Mouse (Mus musculus) CH12.LX (cell line): ENCODE measurements around the gene Pakap.

Source experiments
- CHD2 ChIP-seq: IDR thresholded peaks from 2 replicates; pipeline ENCODE4 v1.6.1; 2011; ENCODE audit warnings: low read length, improper control_type of control experiment
- CTCF ChIP-seq, 2 experiments: IDR thresholded peaks in 1 of 2; conservative IDR thresholded peaks in 1 of 2; 2 replicates each; pipeline ENCODE4 v1.5.1; 2011 to 2012; ENCODE audit warnings: low read depth in 2 of 2, low read length in 2 of 2, improper control_type of control experiment in 1 of 2, inconsistent platforms in 1 of 2, mild to moderate bottlenecking in 1 of 2, moderate library complexity in 1 of 2
- EP300 ChIP-seq: IDR thresholded peaks from 2 replicates; pipeline ENCODE4 v1.6.1; 2011; ENCODE audit warnings: low read length, improper control_type of control experiment
- GABPA ChIP-seq: IDR thresholded peaks from 2 replicates; pipeline ENCODE4 v1.6.1; 2012; ENCODE audit warnings: low read depth, low read length, improper control_type of control experiment, inconsistent platforms; ENCODE audit not compliant: insufficient replicate concordance
- POLR2A ChIP-seq: IDR thresholded peaks from 2 replicates; pipeline ENCODE4 v1.6.1; 2011; ENCODE audit warnings: low read depth, mild to moderate bottlenecking, improper control_type of control experiment, low read length
- RCOR1 ChIP-seq: conservative IDR thresholded peaks from 2 replicates; pipeline ENCODE4 v1.6.1; 2012; ENCODE audit warnings: low read depth, mild to moderate bottlenecking, inconsistent platforms, low read length, improper control_type of control experiment
- TCF12 ChIP-seq: IDR thresholded peaks from 2 replicates; pipeline ENCODE4 v1.6.1; 2014; ENCODE audit warnings: low read depth, mild to moderate bottlenecking, inconsistent platforms, low read length, improper control_type of control experiment
- ZKSCAN1 ChIP-seq: IDR thresholded peaks from 2 replicates; pipeline ENCODE4 v1.6.1; 2012; ENCODE audit warnings: low read depth, inconsistent platforms, low read length, improper control_type of control experiment, borderline replicate concordance

DNA sequence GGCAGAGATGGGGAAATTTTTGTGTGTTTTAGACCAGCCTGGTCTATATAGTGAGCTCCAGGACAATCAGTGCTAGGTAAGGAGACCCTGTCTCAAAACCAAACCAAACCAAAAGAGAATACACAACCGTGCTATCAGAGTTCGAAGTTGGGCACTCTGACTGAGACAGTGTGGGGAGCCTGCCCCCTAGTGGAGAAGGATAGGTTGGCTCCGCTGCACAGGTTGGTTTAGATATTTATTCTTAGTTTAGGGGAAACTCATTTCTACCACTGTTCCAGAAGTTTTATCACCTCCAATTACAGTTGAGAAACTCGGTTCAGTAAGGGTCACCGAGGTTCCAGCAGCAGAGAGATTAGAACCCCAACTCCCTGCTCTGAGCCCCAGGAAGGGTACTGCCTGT is 336.2 kb downstream of the Pakap start:
- TF ChIP-seq EP300 = no peak
- peak; percentile 70 to 86 for TF ChIP-seq CTCF (conservative IDR thresholded peaks at IDR 0.05 in 1 of 2, IDR thresholded peaks at IDR 0.05 in 1 of 2; ENCODE audit: low read depth in 2 of 2, low read length in 2 of 2)
- TF ChIP-seq POLR2A = no peak
- no peak for TF ChIP-seq ZKSCAN1
- TF ChIP-seq CHD2 = no peak
- TF ChIP-seq TCF12 = no peak
- TF ChIP-seq RCOR1 = no peak
- no peak for TF ChIP-seq GABPA
